Mouse (Mus musculus): ENCODE data around the gene Gm10696.
"Not testable (repeated sequence)": the region's sequence is repeated elsewhere in the genome, so short reads cannot be mapped to it uniquely, and the experiment has no call there.

Gm10696 gene

DNA sequence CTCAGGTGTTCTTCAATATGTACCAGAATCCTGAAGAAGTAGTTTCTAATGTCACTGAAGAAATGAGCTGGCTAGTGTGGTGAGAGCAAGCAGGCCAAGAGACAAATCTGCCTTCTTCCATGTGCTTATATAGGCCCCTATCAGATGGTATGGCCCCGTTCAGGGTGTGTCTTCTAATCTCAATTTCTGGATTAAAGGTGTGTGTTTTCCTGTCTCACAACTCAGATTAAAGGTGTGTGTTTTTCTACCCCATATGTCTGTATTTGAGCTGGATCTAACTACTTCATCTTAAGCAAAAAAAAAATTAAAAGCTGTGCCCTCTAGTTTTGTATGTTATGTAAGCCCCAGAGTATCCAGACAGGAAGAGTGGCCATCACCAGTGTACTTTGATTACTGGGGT, at the start of gene Gm10696:
Gene Gm10696 (minus strand): TSS at position 101 of the 400 bp plus-strand sequence.
- in situ Hi-C loops (cut with MboI; ENCODE audit: low pct_unique_long_range_greater_than_20kb in 1 of 2, low sequenced_read_pairs in 2 of 2, unreplicated experiment in 1 of 2), result not testable (repeated sequence)

GRCm38 (mm10) chr3:94196414-94196813, 18.4 kb upstream of the Gm10696 start, which contains the start of gene Gm5286:
Gm5286 (plus strand) TSS chr3:94196714.
- in situ Hi-C loops (cut with MboI; ENCODE audit: low pct_unique_long_range_greater_than_20kb in 1 of 2, low sequenced_read_pairs in 2 of 2, unreplicated experiment in 1 of 2), result not testable (repeated sequence)

DNA sequence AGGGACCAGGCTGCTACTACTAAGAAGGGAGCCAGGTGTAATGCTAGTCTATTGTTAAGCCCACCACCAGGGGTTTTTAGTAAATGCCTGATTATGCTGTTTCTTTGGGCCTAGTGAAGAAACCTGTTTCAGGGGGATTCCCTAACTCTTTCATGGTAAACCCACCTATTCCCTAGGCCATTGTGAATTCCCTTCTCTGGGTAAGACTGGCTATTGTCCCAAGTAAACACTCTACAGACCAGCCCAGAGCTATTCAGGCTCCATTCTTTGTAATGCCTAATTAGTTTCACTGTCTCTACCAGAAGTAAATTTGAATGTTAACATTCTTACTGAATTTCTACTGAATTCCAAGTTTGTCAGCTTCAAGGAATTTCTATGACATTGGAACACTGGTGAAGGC, 10.6 kb downstream of the Gm10696 start:
- in situ Hi-C loops (cut with MboI; ENCODE audit: low pct_unique_long_range_greater_than_20kb in 1 of 2, low sequenced_read_pairs in 2 of 2, unreplicated experiment in 1 of 2), result not testable (repeated sequence)

Data from mouse embryonic stem cell (cell line).